Mouse (Mus musculus) testis, postnatal 14 days (tissue): ENCODE results near the gene Pygl.
"Not testable (repeated sequence)": the region's sequence is repeated elsewhere in the genome, so short reads cannot be mapped to it uniquely, and the experiment has no call there.

Source experiments
- DNase-seq: peaks from one replicate; pipeline ENCODE4 v3.0.0; 2021; ENCODE audit warnings: low spot score

The Pygl gene

GRCm38 (mm10) chr12:70227121-70227932 lies 4.0 kb downstream of the Pygl start:
- DNase-seq, result peak; percentile 66

- DNase-seq, result no peak
These were observed 4.6 kb downstream of the Pygl start for GRCm38 (mm10) chr12:70226655-70227054.

GRCm38 (mm10) chr12:70223331-70223730 lies 8.0 kb downstream of the Pygl start:
- no peak for DNase-seq

GRCm38 (mm10) chr12:70221425-70221824 lies 9.9 kb downstream of the Pygl start:
- DNase-seq, result no peak

GRCm38 (mm10) chr12:70218795-70219540 lies 12.3 kb downstream of the Pygl start:
- DNase-seq, result no peak

- DNase-seq, result no peak
These were observed 15.0 kb downstream of the Pygl start for GRCm38 (mm10) chr12:70216229-70216800.

- no peak for DNase-seq
These were observed 17.0 kb downstream of the Pygl start for GRCm38 (mm10) chr12:70214281-70214680.

GRCm38 (mm10) chr12:70213601-70214000 lies 17.7 kb downstream of the Pygl start:
- DNase-seq, result no peak

- DNase-seq, result no peak
These were observed 18.8 kb downstream of the Pygl start for GRCm38 (mm10) chr12:70212501-70212900.

GRCm38 (mm10) chr12:70208214-70208613 lies 23.1 kb downstream of the Pygl start:
- DNase-seq, result no peak

- no peak for DNase-seq
These were observed 26.9 kb downstream of the Pygl start for GRCm38 (mm10) chr12:70204433-70204832.

- DNase-seq, result no peak
These were observed 29.3 kb downstream of the Pygl start for GRCm38 (mm10) chr12:70201926-70202529.

GRCm38 (mm10) chr12:70196341-70196740 lies 34.9 kb downstream of the Pygl start:
- no peak for DNase-seq

GRCm38 (mm10) chr12:70195426-70195825 lies 35.9 kb downstream of the Pygl start:
- DNase-seq, result no peak

- no peak for DNase-seq
These were observed 39.0 kb downstream of the Pygl start for GRCm38 (mm10) chr12:70192267-70192727.

- no peak for DNase-seq
These were observed 47.0 kb downstream of the Pygl start for GRCm38 (mm10) chr12:70184173-70184783.

GRCm38 (mm10) chr12:70183507-70183906 lies 47.8 kb downstream of the Pygl start:
- DNase-seq, result not testable (repeated sequence)

GRCm38 (mm10) chr12:70169969-70170368 lies 61.3 kb downstream of the Pygl start:
- DNase-seq, result no peak

- no peak for DNase-seq
These were observed 63.3 kb downstream of the Pygl start for GRCm38 (mm10) chr12:70167950-70168349.

GRCm38 (mm10) chr12:70164741-70165140 lies 66.5 kb downstream of the Pygl start:
- no peak for DNase-seq

- DNase-seq, result no peak
These were observed 70.2 kb downstream of the Pygl start for GRCm38 (mm10) chr12:70161057-70161456.
